Mouse (Mus musculus) kidney, adult 2 months (tissue): ENCODE measurements at regions not wholly inside any gene's neighbourhood (a gene's known extent, or its start where the extent isn't known, plus 50 kb on each side); places are given as distances from the start of the nearest gene placed in this dataset.
A peak's percentile ranks its signal among the peaks of the same experiment; 100 is the strongest.

ENCODE experiments used
- DNase-seq: peaks from one replicate; pipeline ENCODE4 v3.0.0; 2021
- H3K27ac ChIP-seq: fragments of 200-500 bp; 2 replicates; pipeline ENCODE4 v1.5.1; 2012; ENCODE audit warnings: low read depth, low read length, control low read depth, inconsistent platforms; ENCODE audit not compliant: insufficient read depth
- H3K27me3 ChIP-seq: fragments of 200-500 bp; replicated peaks from 2 replicates; pipeline ENCODE4 v1.6.1; 2012; ENCODE audit warnings: mild to moderate bottlenecking, moderate library complexity, low read length, inconsistent platforms; ENCODE audit not compliant: control insufficient read depth, insufficient read depth
- H3K36me3 ChIP-seq: fragments of 200-500 bp; 2 replicates; pipeline ENCODE4 v1.6.1; 2012; ENCODE audit warnings: mild to moderate bottlenecking, moderate library complexity, low read length, inconsistent platforms; ENCODE audit not compliant: control insufficient read depth, insufficient read depth
- H3K4me1 ChIP-seq: fragments of 200-500 bp; 2 replicates; pipeline ENCODE4 v1.6.1; 2011; ENCODE audit warnings: low read length; ENCODE audit not compliant: control insufficient read depth, insufficient read depth
- H3K4me3 ChIP-seq: fragments of 200-500 bp; 2 replicates; pipeline ENCODE4 v1.5.1; 2011; ENCODE audit warnings: mild to moderate bottlenecking, low read depth, low read length, control low read depth; ENCODE audit not compliant: insufficient read depth
- CTCF ChIP-seq: fragments of 200-500 bp; conservative IDR thresholded peaks from 2 replicates; pipeline ENCODE4 v1.5.1; 2011; ENCODE audit warnings: low read depth, mild to moderate bottlenecking, control low read depth, low read length, moderate library complexity, mixed read lengths; ENCODE audit not compliant: insufficient read depth, insufficient read length
- POLR2A ChIP-seq: fragments of 200-500 bp; IDR thresholded peaks from one replicate; pipeline ENCODE4 v1.6.1; 2011; ENCODE audit warnings: low read depth, low read length, control low read depth
- WGBS: fragments of 180-500 bp; shearing (Covaris S2); methylation state at CpG from one replicate; pipeline ENCODE4 v1.1.7; 2018; 5-methylcytosine and 5-hydroxymethylcytosine counted together

DNA sequence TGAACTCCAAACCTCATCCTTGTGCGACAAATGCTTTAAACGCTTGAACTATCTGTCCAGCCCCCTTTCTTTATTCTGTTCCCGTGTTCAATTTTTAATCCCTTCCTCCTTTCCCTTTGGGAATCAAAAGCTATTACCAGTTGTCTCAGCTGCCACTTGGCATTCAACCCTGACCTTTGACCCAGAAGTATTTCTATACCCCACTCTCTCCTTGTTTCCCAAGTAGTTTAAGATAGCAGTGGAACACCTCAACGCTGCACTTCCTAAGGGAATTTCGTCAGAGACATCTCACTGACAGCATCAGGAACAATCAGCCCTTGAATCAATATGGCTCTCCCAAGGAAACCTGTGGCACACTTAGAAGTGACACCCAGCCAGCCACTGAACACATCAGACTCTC, 229.1 kb downstream of the Pros1 start:
- WGBS: 82% methylated on average over 5 of the region's 5 CpGs
- TF ChIP-seq POLR2A: no peak
- TF ChIP-seq CTCF: no peak
- no peak overlapping the region for H3K4me3 ChIP-seq
- no peaks in the 10 kb centered on the region for H3K4me1 ChIP-seq
- H3K36me3 ChIP-seq: no peaks in the 10 kb centered on the region
- no peaks in the 10 kb centered on the region for H3K27me3 ChIP-seq
- no peak for DNase-seq
- H3K27ac ChIP-seq: no peak overlapping the region

DNA sequence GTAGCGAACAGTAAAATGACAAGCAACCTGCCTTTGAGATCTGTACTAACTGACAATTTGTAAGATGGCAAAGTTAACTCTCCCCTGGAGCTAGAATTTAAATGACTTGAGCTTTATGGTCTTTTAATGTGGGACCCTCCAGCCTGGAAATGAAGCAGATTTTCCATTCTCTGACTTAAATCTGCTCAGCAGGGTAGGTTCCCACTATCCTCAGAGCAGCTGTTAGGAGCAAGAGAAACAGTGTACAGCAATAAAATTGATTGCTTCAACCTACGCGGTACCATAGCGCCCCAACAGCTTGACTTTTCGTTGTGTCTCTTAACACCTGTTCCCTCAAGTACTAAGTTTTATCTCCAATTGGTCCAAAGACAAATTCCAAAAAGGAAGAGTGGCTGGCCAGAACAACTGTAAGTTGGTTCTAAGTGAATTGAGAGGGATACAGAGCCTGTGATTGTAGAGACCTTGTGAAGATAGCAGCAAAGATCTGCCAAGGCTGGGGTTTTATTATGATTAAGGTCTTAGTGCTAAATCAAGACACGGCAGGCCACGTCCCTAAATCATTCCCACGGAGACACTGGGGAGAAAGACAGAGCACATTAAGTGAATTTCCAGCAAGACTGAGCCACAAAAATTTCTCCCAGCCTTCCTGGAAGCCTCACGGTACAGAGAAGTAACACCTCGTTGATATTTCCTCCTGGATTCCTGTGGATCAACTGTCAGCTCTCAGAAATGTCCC, 230.1 kb downstream of the Pros1 start:
- Histone ChIP-seq H3K4me3 (no peak overlapping the region), H3K27me3 (no peaks in the 10 kb centered on the region), H3K36me3 (no peaks in the 10 kb centered on the region), H3K4me1 (no peaks in the 10 kb centered on the region), H3K27ac (no peak overlapping the region)
- no peak for TF ChIP-seq CTCF
- TF ChIP-seq POLR2A: no peak
- 49% methylated on average over 10 of the region's 10 CpGs for WGBS
- DNase-seq: no peak

DNA sequence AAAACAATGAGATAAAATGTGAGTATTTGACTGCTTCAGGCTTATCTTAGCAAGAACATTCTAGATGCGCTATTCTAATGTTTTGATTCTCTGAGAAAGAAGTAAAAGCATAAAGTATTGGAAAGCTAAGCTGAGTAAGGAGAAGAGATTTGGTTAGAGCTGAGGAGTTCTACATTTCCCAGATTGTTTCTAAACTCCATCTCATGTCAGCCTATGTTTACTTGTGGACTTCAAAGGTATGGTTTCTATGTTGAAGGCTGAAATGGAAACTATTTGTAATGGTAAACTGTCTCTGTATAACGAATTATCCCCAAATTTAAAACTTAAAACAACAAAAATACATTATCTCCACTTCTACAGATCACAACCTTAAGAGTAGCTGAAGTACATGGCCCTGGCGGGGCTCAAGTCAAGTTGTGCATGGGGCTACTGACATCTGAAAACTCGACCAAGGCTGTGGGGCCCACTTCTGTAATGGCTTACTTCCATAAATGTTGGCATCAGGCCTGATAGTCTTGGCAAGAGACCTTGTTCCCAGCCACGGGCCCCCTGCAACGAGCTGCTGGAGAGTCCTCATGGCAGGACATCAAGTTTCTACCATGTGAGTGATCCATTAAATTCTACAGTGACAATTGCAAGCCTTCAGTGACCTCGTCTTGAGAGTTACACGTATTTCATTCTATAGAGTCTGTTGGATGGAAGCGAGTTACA, 232.1 kb downstream of the Pros1 start:
- no peak for DNase-seq
- WGBS: 71% methylated on average over 9 of the region's 9 CpGs
- Histone ChIP-seq H3K36me3 (no peaks in the 10 kb centered on the region), H3K4me3 (no peak overlapping the region), H3K4me1 (no peaks in the 10 kb centered on the region), H3K27ac (no peak overlapping the region), H3K27me3 (no peaks in the 10 kb centered on the region)
- TF ChIP-seq POLR2A (no peak), CTCF (no peak)

DNA sequence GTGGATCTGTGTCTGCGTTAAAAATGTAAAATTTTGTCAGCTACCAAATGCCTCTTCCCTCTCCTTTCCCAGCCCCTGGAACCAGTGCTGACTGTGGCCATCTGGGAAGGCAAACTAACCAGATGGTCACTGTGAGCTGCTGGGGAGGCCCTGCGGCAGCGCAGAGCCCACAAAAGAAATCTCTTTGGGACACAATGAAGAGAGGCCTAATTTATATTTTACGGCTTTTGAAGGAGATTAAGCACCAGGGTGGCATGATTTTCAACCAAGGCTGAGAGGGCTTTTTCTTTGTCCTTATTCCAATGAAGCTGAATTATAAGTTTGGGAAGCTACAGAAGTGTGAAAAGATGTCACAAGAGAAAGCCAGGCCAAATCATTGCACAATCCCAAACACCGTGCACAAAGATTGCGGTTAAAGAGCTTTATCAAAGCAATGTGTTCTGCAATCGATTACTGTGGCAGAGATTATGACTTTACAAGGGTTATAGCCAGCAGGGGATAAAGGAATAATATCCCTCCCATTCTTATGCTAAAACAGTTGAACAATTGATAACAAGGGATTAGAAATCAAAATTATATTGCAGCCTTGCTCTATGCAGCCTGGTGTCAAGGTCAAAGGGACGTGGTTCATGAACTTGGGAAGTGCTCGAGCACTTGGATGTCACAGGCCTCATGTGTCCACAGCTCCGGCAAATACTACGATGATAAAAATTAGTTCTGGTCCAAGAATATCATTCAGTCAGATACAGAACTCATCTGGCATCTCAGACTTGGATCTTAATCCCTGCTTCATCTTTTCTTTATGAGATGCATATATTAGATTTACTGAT, 237.6 kb downstream of the Pros1 start:
- WGBS: 69% methylated on average over 11 of the region's 11 CpGs
- no peak for DNase-seq
- no peak overlapping the region for H3K27ac ChIP-seq
- H3K27me3 ChIP-seq: no peaks in the 10 kb centered on the region
- H3K36me3 ChIP-seq: no peaks in the 10 kb centered on the region
- no peaks in the 10 kb centered on the region for H3K4me1 ChIP-seq
- TF ChIP-seq CTCF: no peak
- TF ChIP-seq POLR2A: no peak
- H3K4me3 ChIP-seq: no peak overlapping the region

DNA sequence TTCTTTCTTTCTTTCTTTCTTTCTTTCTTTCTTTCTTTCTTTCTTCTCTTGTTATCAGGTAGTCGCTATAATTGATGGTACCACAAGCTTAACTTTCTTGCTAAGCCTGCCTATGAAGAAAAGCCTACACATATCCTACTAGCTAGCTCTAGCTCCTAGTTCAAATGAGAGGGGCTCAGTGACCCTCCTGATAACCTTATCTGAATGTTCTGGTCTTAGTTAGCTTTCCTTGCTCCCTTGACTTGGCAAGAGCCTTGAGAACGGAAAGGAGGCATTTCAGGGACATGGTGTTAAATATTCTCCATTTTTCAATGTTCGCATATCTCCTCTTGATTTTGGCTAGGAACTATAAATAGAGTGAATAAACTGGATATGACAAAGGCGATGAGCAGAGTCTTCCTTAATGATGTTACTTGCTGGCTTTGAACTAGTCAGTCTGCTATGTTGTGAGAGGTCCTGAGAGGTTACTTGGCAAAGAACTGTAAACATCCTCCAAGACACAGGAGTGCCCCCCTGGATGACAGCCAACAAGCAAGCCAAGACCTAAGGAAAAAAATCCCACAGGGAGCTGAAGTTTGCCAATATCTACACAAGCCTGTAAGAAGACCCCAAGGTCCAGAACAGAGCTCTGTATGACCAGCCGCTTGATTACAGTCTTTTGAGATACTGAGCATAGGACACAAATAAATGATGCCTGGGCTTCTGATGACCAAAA, 240.2 kb downstream of the Pros1 start:
- Histone ChIP-seq H3K4me3 (no peak overlapping the region), H3K36me3 (no peaks in the 10 kb centered on the region), H3K27me3 (no peaks in the 10 kb centered on the region), H3K27ac (no peak overlapping the region), H3K4me1 (no peaks in the 10 kb centered on the region)
- TF ChIP-seq CTCF: no peak
- no peak for TF ChIP-seq POLR2A
- WGBS: 70% methylated on average over 5 of the region's 5 CpGs
- DNase-seq: peak; percentile 47

DNA sequence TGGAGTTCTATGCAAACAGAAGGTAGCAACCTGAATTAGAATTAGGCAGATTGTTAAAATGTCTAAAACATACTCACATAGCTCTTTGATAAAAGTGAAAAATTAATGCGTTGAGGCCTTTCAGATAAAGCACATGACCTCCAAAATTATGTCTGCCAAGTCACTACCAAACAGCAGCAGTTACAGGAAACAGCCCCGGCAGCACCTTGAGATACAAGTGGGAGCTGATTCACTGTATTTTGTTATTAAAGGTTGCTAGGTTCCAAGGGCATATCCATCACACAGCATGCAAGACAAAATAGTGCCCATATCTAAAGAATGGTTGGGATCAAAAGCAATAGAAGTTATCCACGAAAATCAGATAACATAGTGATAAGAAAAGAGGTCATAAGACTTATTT, 248.3 kb downstream of the Pros1 start:
- Histone ChIP-seq H3K4me3 (no peak overlapping the region), H3K27me3 (no peaks in the 10 kb centered on the region), H3K36me3 (no peaks in the 10 kb centered on the region), H3K4me1 (no peaks in the 10 kb centered on the region), H3K27ac (no peak overlapping the region)
- TF ChIP-seq CTCF (no peak), POLR2A (no peak)
- DNase-seq: no peak
- WGBS: 58% methylated on average over 3 of the region's 3 CpGs
